Mouse (Mus musculus) heart, postnatal 36 days (tissue): ENCODE results near the gene Tmem198. TPM values are rescaled to one million over a fixed set of nuclear protein-coding genes. Genes with fewer than 3 reads are reported as not detected.

ENCODE experiments used
- DNase-seq, 2 experiments: peaks; one replicate each; pipeline ENCODE4 v3.0.0; 2021 to 2022
- intact Hi-C: fragments of 180-260 bp; cut with DNase I; formaldehyde crosslinking; loops from one replicate; pipeline ENCODE4 v1.15.1; 2025
- total RNA-seq, 2 experiments: library from RNA; stranded (reverse); gene quantifications; 2 replicates each; pipeline ENCODE4 v1.2.3; 2021

Tmem198 gene
- total RNA-seq, 2 experiments from 2014 or later, result 0.11 to 0.19 TPM

DNA sequence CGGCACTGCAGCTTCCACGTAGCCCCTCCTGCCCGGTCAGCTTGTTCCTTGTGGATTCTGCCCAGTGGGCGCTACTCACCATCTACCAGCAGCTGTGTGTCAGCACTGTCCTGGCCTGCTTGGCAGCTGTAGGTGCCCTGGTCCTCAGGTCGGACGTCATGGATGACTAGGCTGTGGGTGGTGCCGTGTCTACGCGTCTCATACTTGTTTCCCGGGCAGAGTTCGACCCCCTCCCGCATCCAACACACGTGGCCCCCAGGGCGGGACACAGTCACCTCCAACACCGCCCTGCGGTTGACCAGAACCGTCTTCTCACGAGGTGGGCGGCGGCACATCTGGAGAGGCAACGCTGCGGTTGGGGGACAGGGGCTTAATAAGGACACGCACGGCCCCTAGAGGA lies 7.2 kb downstream of the Tmem198 start:
- intact Hi-C loops, result no loop called here
- DNase-seq, result no peak

DNA sequence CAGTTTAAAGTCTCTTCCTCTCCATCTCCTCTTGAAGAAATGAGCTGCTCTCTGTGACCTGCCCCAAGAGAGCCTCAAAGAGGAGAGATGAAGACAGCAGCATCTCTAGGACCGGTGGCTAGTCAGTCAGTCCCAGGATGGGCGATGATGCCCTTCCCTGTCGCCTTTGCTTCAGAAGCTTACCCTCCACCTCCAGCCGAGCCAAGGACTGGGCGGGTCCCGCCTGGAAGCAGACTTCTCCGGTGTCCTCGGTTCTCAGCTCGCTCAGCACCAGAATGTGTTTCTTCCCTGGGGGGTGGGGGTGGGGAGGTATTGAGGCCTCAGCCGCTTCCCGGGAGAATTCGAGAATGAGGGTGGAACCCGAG lies 7.7 kb downstream of the Tmem198 start:
- no peak for DNase-seq
- intact Hi-C loops, result no loop called here

DNA sequence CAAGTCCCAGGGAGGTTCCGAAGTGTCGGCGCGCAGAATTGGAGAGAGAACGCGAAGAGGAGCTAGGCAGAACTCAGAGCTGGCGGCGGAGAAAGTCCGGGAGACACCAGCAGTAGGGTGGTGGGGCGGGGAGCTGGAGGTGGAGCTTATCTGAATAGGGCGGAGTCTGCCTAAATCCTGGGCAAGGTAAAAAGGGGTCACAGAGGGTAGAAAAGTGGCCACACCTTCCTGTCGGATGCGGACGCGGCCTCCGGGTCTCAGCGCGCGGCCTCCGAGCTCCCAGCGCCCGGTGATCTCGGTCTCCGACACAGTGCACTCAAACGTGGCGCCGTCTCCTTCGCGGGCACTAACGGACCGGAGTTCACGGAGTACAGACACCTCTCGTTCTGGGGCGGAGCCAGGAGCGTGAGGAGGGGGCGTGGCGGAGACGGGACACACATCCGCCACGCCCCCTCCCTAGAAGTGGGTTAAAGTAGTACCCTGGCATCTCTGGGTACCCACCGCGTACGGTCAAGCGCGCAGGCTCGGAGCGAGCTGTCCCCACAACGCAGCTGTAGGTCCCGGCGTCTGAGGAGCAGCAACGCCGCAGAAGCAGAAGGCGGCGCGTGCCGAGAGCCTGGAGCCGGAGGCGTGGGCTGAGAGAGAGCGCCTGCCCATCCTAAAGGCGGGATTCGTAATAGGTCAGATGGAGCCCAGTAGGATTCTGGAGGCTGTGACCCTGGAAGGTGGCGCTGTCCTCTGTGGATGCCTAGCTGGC lies 8.3 kb downstream of the Tmem198 start:
- intact Hi-C loops, result no loop called here
- DNase-seq, result peak; percentile 34 to 38

DNA sequence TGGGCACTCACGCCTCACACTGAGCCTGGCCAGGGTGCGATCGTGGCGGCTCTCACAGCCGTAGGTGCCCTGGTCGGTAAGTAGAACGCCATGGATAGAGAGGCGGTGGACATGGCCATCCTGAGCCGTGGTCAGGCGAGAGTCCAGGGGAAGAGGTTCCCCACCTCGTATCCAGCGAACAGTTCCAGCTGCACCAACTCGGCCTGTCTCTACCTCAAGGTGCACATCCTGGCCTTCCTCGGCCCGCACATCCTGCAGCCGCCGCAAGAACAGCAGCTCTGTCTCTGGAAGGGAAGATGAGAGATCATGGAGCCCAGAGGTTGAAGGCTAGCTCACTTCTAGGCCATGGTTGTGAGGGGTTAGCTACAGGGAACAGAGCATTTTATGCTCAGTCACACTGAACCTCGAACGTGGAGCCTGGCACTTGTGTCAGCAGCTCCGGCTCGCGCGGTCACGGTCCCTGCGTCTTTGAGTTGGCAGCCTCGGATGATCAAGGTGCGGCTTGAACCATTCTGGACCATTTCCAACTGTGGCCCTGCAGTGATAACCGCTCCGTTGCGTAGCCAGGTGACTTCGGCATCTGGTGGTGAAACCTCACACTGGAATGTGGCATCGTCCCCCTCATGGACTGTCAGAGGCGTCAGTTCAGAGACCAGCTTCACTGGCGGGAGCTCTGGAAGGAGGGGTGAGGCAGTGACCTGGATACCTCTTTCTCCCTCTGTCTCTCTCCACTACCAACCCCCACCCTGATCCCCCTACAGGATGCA lies 11.6 kb downstream of the Tmem198 start:
- no peak for DNase-seq
- intact Hi-C loops, result no loop called here

DNA sequence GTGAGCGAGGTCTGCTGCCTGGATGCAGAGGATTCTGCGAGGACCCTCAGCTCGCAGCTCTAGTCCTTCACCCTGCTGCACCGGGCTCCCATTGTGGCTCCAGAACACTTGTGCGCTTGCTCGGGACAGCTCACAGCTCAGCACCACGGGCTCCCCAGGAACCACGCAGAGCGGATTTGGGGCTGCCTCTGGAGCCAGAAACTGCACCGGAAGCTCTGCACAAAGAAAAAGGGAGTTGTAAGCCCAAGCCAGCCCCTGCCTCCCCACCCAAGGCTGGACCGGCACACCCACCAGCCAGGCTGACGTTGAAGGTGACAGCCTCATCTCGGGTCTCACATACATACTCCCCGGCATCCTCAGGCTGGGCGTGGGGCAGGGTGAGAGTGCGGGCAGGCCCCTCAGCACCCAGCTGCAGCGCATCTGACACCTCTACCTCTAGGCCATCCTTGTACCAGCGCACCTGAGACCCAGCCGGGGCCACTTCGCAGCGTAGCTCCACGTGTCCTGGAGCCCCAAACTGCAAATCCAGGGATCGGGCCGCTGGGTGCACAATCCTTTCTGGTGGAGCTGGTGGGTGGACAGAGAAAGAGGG lies 13.3 kb downstream of the Tmem198 start:
- intact Hi-C loops, result no loop called here
- no peak for DNase-seq

DNA sequence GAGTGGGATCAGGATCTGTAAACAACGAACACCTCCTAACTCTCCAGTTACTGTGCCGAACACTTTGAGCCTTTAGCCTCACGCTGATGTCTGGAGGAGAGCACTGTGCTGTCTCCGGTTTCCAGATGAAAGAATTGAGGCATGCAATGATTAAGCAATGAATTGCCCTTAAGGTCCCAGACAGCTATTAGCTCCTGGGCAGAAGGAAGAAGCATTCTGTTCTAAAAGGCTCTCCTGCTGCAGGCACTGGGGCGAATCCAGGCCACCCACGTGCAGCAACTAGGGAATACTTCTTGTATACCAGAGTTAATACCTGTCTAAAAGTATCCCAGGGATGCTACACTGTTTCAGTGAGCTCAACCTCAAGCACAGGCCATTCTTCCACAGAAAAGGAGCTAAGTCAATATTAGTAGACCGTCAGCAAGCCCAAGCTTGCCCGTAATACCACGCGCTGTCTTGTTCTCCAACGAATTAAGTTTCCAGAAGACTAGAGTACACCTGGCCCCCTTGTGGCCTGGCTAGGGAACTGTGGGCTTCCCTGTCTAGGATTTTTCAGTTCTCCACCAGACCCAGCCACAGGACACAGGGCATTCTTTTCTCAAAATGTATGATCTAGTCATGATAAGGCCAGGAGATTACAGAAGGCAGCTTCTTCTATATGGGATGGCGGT lies 15.7 kb downstream of the Tmem198 start:
- intact Hi-C loops, result loop anchor here (2.0 kb wide), 1 partner anchor 36 kb away; no protein-coding TSS in a partner anchor
- DNase-seq, result no peak

DNA sequence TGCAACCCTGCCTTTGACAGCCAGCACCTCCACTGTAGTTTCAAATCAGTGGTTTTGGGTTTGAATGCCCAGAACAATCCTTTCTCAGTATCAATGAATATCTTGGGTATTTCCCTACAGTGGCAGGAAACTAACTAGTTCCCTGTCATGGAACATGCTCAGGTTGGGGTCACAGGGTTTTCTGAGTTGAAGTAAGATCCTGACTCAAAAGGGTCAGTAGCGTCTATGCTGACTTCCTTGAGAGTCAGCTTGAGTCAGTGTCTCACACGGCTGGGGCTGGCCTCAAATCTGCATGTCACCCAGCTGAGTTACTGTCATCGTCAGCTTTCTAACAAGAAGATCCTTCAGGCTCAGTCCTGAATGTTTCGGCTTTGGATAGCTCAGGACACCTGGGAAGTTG lies 19.6 kb downstream of the Tmem198 start:
- no peak for DNase-seq
- intact Hi-C loops, result no loop called here

DNA sequence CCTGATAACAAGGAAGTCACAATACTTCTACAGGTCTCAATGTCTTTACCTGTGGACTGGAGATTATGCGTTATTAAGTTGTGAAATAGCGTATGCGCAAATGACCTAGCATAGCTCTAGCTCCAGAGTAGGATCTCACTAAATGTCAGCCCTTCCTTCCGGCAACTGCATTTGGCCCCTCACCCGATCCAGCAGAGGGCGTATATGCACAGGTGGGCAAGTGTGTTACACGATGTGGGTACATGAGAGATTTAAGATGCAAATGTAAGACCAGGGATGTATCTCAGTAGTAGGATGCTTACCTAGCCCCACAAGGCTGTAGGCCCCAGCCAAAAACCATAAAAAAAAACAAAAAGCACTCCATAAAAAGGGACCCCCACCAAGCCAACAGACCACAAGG lies 20.1 kb downstream of the Tmem198 start:
- intact Hi-C loops, result no loop called here
- DNase-seq, result no peak

DNA sequence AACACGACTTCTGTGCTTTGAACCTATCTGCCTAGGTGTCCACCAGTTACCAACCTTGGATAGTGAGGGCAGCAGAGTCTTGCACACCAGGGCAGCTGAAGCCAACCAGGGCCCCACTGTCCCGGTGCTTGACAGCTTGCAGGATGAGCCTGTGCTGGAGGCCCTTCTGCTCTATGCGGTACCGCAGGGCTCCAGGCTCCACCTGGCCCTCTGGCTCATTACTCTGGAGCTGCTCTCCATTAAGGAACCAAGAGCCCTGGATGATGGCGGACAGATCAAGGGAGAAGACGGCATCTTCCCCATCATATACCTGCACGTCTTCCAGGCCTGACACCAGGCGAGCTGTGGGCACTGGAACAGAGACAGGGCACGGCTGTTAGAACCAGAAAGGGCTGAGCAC lies 22.6 kb downstream of the Tmem198 start:
- intact Hi-C loops, result no loop called here
- no peak for DNase-seq

DNA sequence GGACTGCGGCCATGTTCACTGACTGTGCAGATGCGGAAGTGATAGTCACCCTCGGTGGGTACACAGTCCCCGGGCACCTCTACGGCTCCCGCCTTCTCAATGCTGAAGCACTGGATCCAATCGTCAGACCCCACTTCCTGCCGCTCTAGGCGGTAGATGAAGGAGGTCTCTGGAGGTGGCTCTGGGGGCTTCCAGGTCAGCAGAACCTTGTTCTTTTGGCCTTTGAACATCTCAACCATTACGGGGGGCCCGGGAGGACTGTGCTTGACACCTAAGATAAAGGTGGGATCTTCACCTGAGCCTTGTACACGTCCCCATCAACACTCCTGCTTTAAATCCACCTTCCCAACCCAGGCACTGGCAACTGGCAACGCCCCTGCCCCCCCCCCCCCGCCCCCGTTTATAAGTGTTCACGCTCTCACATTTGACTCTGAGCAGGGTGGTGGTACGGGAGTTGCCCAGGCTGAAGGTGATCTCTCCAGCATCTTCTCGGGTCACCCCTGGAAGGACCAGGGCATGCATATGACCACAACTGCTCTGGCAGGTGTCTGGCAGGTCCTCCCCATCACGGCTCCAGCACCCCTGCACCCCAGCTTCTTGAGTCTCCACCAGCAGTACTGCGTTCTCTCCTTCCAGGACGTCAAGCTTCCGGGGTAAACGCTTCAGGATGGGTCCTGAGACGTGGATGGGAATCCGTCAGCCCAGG lies 23.8 kb downstream of the Tmem198 start:
- intact Hi-C loops, result no loop called here
- no peak for DNase-seq

DNA sequence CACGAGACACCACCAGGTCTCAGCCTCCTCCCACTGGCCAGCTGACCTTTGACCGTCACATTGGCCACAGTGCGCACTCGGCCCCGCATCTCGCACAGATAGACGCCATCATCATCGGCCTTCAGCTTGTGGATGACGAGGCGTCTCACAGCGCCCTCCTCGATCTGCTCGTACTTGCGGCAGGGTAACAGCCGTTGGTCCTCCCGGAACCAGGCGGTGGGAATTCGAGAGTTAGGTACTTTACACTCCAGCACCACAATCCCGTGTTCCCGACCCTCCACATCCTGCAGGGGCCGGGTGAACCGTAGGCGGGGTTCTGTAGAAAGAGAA lies 24.3 kb downstream of the Tmem198 start:
- intact Hi-C loops, result no loop called here

DNA sequence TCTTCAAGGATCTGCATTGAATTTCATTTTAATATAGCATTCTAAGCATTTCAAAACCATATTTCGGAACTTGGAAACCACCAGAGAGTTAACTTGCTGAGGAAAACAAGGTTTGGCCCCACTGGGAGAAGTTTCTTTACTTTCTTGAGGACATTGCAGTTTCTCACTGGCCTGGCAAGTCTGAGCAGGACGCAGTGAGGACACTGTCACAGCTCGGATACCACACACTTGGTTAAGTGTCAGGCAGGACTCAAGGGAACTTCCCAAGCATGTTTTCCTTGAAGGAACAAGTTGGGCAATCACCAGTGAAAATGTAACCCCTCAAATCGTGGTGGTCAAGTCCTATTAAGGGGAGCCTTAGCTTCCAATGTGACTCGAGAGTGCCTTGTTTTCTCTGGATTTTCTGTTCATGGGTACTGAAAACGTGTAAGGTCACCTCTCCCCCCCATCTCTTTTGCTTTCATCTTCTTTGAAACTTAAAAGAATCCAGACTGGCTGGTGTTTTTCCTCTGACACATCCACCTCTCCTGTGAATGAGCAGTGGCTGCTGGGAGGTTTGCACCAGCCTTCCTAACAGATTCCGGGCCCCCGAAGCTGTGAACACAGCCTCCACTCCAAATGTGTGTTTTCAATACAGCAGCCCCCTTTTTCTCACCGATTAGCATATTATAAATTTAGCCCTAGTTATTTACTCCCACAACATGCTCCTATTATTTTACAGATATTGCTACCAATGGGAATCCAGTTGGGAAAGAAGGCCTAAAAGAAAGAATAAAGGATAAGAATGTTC lies 25.1 kb downstream of the Tmem198 start:
- intact Hi-C loops, result loop anchor here (2.0 kb wide), 3 partner anchors 24 to 92 kb away; no protein-coding TSS in a partner anchor
- no peak for DNase-seq

More for the DNA sequence above, 24.3 kb downstream of the Tmem198 start:
- DNase-seq, result no peak

DNA sequence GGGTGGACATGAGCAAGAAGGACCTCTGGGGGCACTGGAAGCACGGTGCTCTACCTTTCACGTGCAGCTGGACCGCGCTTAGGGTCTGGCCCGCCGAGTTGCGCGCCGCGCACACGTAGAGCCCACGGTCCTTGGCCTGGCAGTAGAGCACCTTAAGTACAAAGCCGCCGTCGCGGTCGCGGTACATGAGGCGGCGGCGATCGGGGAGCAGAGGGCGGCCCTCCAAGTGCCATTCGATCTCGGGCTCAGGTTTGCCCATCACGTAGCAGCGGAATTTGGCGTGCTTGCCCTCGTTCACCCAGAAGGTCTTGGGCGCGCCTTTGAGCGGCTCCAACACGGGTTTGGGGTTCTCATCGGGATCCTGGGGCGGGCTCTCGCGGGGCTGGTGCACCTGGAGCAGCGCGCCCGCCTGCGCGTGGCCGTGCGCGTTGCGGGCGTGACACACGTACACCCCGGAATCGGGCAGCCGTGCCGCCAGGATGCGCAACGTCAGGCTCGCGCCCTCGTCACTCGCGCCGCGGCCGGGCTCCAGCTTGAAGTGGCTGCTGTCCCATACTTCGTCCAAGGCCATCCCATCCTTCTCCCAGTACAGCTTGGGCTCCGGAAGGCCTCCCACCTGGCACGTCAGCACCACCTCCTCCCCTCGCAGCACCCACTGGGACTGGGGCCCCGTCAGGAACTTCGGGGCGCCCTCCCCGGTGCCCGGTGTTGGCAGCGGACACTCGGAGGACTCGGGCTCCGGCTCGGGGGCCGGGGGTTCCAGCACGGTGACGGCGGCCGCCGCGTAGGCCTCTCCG lies 26.0 kb downstream of the Tmem198 start:
- intact Hi-C loops, result loop anchor here (2.0 kb wide), 3 partner anchors 25 to 91 kb away; no protein-coding TSS in a partner anchor
- DNase-seq, result peak; percentile 71 to 75

DNA sequence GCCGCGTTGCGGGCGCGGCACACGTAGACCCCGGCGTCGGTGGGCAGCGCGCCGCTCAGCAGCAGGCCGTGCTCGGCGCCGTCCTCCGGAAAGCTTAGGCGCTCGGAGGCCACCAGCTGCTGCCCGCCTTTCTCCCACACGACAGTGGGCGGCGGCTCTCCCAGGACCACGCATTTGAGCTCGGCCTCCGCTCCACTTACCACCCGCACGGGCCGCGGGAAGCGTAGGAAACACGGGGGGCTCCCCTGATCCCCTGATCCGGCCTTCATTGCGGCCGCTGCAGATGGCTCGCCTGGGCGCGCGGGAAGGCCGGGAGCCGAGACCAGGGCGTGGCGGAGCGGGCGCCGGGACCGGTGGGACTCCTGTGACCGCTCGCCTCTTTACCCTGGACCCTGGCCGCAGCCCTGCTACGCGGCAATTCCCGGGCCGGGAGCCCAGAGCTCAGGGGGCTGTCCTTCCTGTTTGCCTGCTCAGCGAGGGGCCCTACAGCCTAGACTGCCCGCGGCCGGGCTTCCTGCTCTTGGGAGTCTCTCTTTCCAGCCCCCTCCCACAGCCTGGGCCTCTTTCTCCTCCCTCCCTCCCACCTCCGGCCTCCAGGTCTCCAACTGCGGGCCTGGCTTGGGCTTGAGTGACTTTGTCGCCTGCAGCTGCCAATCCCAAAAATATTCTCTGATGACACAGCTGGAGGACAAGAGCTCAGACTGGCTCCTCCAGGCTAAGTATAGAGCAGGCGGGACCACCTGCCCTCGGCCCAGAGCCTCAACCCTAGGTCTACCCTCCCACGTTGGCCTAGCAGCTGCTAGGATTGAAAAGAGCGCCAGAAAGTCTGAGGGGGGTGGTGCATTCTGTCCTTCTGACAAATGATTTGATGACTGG lies 26.9 kb downstream of the Tmem198 start, which contains the start of gene Obsl1:
Obsl1 (minus strand) TSS at position 497 of the 876 bp plus-strand sequence.
- intact Hi-C loops, result loop anchor here (2.0 kb wide), 4 partner anchors 25 to 91 kb away; no protein-coding TSS in a partner anchor

DNA sequence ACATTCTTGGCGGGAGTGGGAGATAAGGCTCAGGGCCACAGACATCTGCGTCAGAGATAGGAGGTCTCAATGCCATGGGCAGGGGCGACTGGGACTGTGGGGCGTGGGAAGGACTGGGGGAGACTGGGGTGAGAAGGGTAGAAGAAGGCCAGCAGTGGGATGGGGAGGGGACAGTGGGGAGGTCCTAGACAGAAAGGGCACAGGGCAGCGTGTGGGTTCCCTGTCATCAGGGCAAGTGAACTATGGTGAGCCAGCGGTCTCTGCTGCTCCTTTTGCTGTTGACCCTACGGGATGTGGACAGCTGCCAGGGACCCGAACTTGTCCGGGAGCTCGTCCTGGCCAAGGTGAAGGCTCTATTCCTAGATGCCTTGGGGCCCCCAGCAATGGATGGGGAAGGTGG lies 27.7 kb downstream of the Tmem198 start, which contains the start of gene Inha:
Inha (plus strand) TSS at position 72 of the 400 bp plus-strand sequence.
- DNase-seq, result no peak

More for the DNA sequence above, 26.9 kb downstream of the Tmem198 start, which contains the start of gene Obsl1:
- peak; percentile 70 to 78 for DNase-seq

DNA sequence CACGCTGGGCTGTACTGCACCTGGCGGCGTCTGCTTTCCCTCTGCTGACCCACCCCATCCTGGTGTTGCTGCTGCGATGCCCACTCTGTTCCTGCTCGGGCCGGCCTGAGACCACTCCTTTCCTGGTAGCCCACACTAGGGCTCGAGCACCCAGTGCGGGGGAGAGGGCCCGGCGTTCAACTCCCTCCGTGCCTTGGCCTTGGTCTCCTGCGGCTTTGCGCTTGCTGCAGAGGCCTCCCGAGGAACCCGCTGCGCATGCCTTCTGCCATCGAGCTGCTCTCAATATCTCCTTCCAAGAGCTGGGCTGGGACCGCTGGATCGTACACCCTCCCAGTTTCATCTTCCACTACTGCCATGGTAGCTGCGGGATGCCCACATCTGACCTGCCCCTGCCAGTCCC lies 30.3 kb downstream of the Tmem198 start:
- intact Hi-C loops, result no loop called here
- DNase-seq, result no peak

More for the DNA sequence above, 27.7 kb downstream of the Tmem198 start, which contains the start of gene Inha:
- intact Hi-C loops, result loop anchor here (2.0 kb wide), 1 partner anchor 42 kb away; no protein-coding TSS in a partner anchor

DNA sequence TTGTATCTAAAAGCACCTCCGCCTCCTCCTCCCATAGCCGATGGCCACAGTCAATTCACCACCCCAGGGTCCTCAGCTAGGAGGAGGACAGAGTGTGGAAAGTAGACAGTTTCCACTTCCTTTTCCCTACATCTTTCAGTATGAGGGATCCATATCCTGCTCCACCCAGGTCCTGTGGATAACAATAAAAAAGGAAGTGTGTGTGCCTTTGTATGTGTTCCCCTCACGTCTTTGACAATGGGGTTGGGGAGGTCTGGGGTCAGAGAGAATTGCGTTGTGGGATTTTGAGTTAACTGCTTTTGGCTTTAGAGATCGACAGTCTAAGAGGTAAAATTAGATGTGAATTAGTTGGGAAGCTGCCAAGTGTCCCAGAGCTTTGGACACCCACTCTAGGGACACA lies 30.8 kb downstream of the Tmem198 start:
- intact Hi-C loops, result no loop called here
- DNase-seq, result no peak
